In the genomic region with DNA sequence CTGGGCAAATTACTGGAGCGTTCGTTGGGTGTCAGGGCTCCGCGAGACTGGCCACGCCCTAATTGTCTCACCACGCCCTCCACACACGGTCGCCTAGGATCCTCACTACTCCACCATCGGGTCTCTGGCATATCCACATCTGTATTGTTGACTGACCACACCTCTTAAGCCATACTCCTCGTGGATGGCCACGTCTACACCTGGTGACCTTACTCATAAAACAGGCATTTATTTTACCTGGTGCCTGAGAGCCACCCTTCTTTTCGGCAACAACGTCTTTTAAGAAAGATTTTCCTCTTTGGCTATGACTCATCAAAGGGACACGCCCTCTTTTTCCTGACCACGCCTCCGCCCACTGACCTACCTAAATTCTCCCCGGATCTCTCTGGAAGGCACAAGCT, we compare ENCODE assay signal across 1 mouse cellular context.
TF ChIP-seq lines count a peak whose summit lies in the region.

TSS of gene Dkkl1 (minus strand) at position 297 of the 401 bp plus-strand sequence.

TF ChIP-seq in MEL, 35 proteins besides CTCF, POLR2A, EP300 and RAD21 (continued from another document):
- TF ChIP-seq CHD1 (IDR thresholded peaks at IDR 0.05; ENCODE audit: low read depth, low read length) (no peak), NELFE (IDR thresholded peaks at IDR 0.05; ENCODE audit: low read depth, low read length) (no peak), ZKSCAN1 (IDR thresholded peaks at IDR 0.05; ENCODE audit: low read depth, low read length) (no peak), JUND (IDR thresholded peaks at IDR 0.05; ENCODE audit: low read depth, low read length) (peak; percentile 74; the same call in 1 of the 2 replicates), E2F4 (IDR thresholded peaks at IDR 0.05; ENCODE audit: borderline replicate concordance, low read depth, low read length) (no peak)
TF ChIP-seq in MEL: peak in this region for 4.
